Mouse (Mus musculus): ENCODE measurements at regions not wholly inside any gene's neighbourhood (a gene's known extent, or its start where the extent isn't known, plus 50 kb on each side); places are given as distances from the start of the nearest gene placed in this dataset.

- no peak overlapping the region for H3K4me3 ChIP-seq (replicated peaks)
- no peaks in the 10 kb centered on the region for H3K36me3 ChIP-seq
- H3K4me1 ChIP-seq = 0 out of 2 replicates have a peak, but pooled peaks cover 4% of the 10 kb centered on the region
- no peaks in the 10 kb centered on the region for H3K27me3 ChIP-seq (replicated peaks)
- no peak overlapping the region for H3K9ac ChIP-seq (replicated peaks)
- H3K27ac ChIP-seq (replicated peaks) = no peak overlapping the region
- H3K4me2 ChIP-seq = no peak overlapping the region
- no peak for ATAC-seq (ENCODE audit: low FRiP score)
- H3K9me3 ChIP-seq (replicated peaks) = no peaks in the 10 kb centered on the region
These were observed 436.4 kb upstream of the B3galt2 start for GRCm38 (mm10) chr1:143204070-143204469.

DNA sequence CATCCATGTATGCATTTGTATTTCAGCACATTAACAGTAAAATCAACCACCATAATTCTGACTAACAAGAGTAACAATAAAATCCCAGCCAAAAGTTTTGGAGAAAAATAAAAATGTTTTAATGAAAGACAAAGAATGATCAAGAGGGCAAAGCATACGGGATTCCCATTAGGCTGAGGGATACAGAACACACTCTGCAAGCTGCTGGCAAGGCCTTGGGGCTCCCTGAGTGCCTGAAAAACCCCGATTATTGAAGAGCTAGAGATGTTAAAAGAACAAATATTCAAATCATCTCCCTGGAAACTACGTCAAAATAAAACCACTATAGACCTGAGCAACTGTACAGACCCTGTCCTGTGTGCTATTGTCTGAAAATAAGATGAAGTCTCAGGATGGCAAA is 433.5 kb upstream of the B3galt2 start:
- no peak overlapping the region for H3K4me2 ChIP-seq
- no peaks in the 10 kb centered on the region for H3K9me3 ChIP-seq (replicated peaks)
- 80% methylated on average over 3 of the region's 3 CpGs for WGBS
- H3K27ac ChIP-seq (replicated peaks) = no peak overlapping the region
- 0 out of 2 replicates have a peak, but pooled peaks cover 4% of the 10 kb centered on the region for H3K4me1 ChIP-seq
- H3K9ac ChIP-seq (replicated peaks) = no peak overlapping the region
- H3K4me3 ChIP-seq (replicated peaks) = no peak overlapping the region
- ATAC-seq (ENCODE audit: low FRiP score) = no peak
- no peaks in the 10 kb centered on the region for H3K36me3 ChIP-seq
- no peaks in the 10 kb centered on the region for H3K27me3 ChIP-seq (replicated peaks)

DNA sequence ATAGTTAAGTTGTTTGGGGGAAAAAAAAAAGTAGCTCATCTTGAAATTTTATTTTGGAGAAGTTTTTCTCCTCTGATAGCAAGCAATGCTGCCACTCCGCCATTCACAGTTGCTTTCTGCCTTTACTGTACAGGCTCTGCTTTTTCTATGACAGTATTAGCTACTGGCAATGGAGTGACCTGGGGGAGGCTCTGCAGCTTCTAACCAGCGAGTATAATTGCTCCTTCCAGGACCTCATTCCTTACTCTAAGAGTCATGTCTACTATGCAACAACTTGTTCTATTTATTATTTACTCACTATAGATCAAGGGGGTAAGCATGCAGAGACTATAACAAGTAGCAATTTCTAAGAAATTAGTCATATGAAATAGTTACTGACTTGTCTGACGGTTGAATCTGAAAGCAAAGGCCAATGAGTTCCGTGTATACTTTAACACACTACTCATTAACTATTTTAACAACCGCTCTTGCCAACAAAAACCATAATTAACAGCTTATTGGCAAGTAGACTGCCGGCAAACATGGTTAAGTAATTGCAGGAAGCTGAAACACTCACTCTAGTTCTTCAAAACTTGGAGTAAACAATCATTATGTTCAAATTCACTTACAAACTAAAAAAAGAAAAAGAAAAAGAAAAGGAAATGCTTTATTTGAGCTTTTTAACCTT is 432.9 kb upstream of the B3galt2 start:
- Histone ChIP-seq H3K27ac (replicated peaks) (no peak overlapping the region), H3K4me1 (0 out of 2 replicates have a peak, but pooled peaks cover 4% of the 10 kb centered on the region), H3K9me3 (replicated peaks) (no peaks in the 10 kb centered on the region), H3K27me3 (replicated peaks) (no peaks in the 10 kb centered on the region), H3K36me3 (no peaks in the 10 kb centered on the region), H3K4me3 (replicated peaks) (no peak overlapping the region), H3K9ac (replicated peaks) (no peak overlapping the region), H3K4me2 (no peak overlapping the region)
- 86% methylated on average over 6 of the region's 6 CpGs for WGBS
- no peak for ATAC-seq (ENCODE audit: low FRiP score)

DNA sequence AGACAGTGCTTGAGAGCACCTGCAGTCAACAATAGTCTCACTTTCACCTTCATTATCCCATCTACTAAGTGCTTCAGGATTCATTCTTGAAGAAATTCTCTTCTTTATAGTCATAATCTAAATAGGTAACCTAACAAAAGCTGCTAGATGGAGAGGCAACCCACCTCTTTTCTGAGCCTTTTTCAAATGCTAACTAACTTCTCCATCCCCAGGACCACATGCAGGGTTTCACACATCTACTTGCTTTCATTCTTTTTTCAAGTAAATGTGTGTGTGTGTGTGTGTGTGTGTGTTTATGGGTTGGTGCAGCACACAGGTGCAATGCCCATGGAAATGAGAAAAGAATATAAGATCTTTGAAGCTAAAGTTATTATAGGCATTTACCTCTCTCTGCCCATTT is 423.1 kb upstream of the B3galt2 start:
- peaks cover 3% of the 10 kb centered on the region; the same call in 1 of the 2 replicates for H3K9me3 ChIP-seq (replicated peaks)
- no peaks in the 10 kb centered on the region for H3K27me3 ChIP-seq (replicated peaks)
- H3K4me2 ChIP-seq = no peak overlapping the region
- no peak overlapping the region for H3K4me3 ChIP-seq (replicated peaks)
- no peaks in the 10 kb centered on the region for H3K36me3 ChIP-seq
- no peak overlapping the region for H3K27ac ChIP-seq (replicated peaks)
- H3K4me1 ChIP-seq = no peaks in the 10 kb centered on the region
- H3K9ac ChIP-seq (replicated peaks) = no peak overlapping the region
- ATAC-seq (ENCODE audit: low FRiP score) = no peak

DNA sequence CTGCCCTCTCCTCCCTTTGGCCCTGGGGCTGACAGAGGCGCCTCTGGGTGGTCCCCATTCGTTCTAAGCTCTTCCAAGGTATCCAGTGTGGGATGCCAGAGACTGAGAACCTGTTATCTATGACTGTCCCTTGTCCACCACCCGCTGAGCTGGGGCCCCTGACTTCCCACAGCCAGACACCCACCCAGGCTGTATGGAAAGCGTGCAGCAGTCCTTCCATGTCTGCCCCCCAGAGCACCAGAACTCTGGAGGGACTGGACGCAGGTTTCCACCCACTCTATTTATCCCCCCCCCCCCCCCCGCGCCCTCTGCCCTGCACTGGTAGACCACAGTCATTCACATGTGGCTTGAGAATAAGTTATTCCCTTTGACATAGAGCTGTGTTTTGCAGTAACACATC is 408.5 kb upstream of the B3galt2 start:
- 86% methylated on average over 6 of the region's 7 CpGs for WGBS
- H3K36me3 ChIP-seq = no peaks in the 10 kb centered on the region
- H3K9ac ChIP-seq (replicated peaks) = no peak overlapping the region
- no peak overlapping the region for H3K4me2 ChIP-seq
- ATAC-seq (ENCODE audit: low FRiP score) = no peak
- H3K27ac ChIP-seq (replicated peaks) = no peak overlapping the region
- no peak overlapping the region for H3K4me3 ChIP-seq (replicated peaks)
- no peaks in the 10 kb centered on the region for H3K27me3 ChIP-seq (replicated peaks)
- H3K9me3 ChIP-seq (replicated peaks) = no peaks in the 10 kb centered on the region
- H3K4me1 ChIP-seq = no peaks in the 10 kb centered on the region

DNA sequence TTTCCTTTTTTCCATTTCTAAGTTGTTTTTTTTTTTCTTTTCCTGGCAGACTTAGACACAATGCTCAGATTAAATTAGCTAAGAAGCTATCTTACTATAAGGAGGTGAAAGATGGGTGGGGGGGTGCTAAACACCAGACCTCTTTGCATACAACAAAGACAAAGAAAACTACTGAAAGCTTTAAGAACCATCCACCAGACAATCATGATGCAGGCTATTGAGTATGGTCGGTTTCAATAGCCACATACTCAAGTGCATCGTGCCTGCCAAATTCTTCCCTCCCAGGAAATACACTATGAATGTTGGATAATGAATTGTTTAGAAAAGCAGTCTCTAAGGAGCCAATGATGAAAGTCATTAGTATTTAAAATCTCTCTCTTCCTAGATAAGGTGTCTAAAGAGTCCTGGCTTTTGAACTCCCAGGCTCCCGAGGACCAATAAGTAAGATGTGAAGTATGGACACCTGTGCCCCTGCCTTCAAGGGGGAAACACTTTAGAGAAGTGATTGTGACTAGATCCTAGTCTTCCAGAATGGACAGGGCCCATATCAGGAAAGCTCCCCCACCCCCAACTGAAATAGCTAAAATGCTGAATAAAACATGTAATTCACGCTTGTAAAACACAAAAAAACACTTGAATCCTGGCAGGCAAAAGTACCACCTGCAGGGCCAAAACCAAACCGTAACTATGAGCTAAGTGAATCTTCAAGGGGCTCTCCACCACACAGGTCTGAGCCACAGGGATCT is 381.8 kb upstream of the B3galt2 start:
- Histone ChIP-seq H3K4me1 (no peaks in the 10 kb centered on the region), H3K4me3 (replicated peaks) (no peak overlapping the region), H3K27ac (replicated peaks) (no peak overlapping the region; the same call in 1 of the 2 replicates), H3K9ac (replicated peaks) (no peak overlapping the region), H3K4me2 (no peak overlapping the region), H3K27me3 (replicated peaks) (no peaks in the 10 kb centered on the region), H3K9me3 (replicated peaks) (no peaks in the 10 kb centered on the region), H3K36me3 (no peaks in the 10 kb centered on the region)
- 67% methylated on average over 5 of the region's 5 CpGs for WGBS
- ATAC-seq (ENCODE audit: low FRiP score) = no peak

DNA sequence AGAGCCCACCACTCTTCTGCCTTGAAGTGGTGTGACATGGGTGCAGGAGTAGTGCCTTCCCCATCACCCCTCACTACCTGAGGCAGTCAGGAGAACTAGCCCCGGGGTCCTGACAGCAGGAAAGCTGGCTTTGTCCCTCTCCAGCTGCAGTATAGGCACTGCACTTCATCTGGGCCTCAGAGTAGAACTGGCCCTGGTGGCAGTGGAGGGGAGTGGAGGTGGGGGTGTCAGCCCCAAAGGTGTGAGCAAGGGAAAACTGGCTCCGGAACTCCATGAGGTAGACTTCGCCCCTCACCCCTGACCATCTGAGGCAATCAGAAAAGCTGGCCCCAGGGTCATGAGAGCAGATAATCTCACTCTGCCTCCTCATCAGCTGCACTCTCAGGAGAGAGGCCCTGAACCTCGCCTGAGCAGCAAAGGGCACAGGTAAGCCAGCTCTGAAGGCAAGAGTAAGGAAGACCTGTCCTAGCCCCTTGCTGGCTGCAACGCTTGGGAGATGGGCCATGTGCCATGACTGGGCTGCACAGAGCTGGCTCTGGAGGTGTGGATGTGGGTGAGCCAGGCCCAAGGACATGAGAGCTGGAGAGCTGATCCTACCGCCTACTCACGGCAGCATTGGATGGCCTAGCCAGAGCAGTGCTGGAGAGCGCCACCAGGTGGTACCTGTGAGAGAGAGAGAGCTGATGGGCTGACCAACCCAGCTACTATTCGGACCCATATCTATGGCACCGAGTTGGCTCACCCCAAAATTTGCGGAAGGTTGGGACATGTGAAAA is 377.0 kb upstream of the B3galt2 start:
- Histone ChIP-seq H3K27ac (replicated peaks) (no peak overlapping the region), H3K27me3 (replicated peaks) (no peaks in the 10 kb centered on the region), H3K36me3 (no peaks in the 10 kb centered on the region), H3K4me1 (no peaks in the 10 kb centered on the region), H3K9me3 (replicated peaks) (no peaks in the 10 kb centered on the region), H3K9ac (replicated peaks) (no peak overlapping the region), H3K4me3 (replicated peaks) (no peak overlapping the region), H3K4me2 (no peak overlapping the region)
- ATAC-seq (ENCODE audit: low FRiP score) = no peak; the same call in 1 of the 2 replicates
- WGBS = 84% methylated on average over 11 of the region's 11 CpGs

DNA sequence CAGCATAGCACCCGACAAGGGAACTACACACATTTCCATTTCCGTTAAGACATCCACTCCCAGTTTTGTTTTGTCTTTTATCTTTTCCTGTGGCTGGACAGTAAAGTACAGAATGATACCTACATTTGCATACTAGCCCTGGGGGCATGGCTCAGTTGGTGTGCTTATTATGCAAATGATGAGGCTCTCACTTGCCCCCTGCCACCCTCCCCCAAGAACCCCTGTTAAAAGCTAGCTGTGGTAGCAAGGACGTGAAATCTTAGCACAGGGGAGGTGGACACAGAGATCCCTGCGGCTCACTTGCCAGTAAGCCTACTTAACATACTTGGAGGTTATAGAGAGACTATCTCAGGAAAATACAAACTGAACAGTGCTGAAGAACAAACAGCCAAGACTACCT is 375.2 kb upstream of the B3galt2 start:
- Histone ChIP-seq H3K9me3 (replicated peaks) (no peaks in the 10 kb centered on the region), H3K27me3 (replicated peaks) (no peaks in the 10 kb centered on the region), H3K4me1 (no peaks in the 10 kb centered on the region), H3K9ac (replicated peaks) (no peak overlapping the region), H3K4me3 (replicated peaks) (no peak overlapping the region), H3K4me2 (no peak overlapping the region), H3K27ac (replicated peaks) (no peak overlapping the region), H3K36me3 (no peaks in the 10 kb centered on the region)
- 45% methylated on average over 4 of the region's 4 CpGs for WGBS
- ATAC-seq (ENCODE audit: low FRiP score) = no peak

DNA sequence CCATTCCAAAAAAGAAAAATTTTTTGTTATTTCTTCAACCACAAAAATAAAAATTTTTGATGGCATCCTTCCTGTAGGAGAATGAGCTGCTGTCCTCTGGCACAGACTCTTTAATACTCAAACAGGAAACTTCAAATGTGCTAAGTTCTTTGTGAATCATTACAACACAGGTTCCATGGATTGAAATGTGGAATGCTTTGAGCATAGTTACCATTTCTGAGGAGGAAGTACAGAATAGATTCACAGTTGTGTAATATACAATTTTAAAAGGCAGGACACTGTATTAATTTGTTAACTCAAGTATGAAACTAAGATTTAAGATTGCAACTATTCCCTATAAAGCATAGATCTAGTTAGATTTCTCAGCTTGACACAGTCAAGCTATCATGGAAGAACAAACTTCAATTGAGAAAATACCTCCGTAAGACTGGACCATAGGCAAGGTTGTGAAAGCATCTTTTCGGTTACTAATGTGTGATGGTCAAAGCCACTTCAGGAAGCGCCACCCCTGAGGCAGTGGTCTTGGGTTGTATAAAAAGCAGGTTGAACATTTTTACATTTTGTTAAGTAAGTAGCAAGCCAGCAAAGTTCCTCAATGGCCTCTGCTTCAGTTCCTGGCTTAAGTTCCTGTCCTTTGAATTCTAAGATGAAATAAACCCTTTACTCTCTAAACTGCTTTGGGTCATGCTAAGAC is 354.0 kb upstream of the B3galt2 start:
- Histone ChIP-seq H3K9me3 (replicated peaks) (no peaks in the 10 kb centered on the region), H3K4me1 (no peaks in the 10 kb centered on the region), H3K4me2 (no peak overlapping the region), H3K27ac (replicated peaks) (no peak overlapping the region), H3K36me3 (no peaks in the 10 kb centered on the region), H3K27me3 (replicated peaks) (no peaks in the 10 kb centered on the region), H3K9ac (replicated peaks) (no peak overlapping the region), H3K4me3 (replicated peaks) (no peak overlapping the region)
- WGBS = 92% methylated on average over 3 of the region's 3 CpGs
- ATAC-seq (ENCODE audit: low FRiP score) = no peak

DNA sequence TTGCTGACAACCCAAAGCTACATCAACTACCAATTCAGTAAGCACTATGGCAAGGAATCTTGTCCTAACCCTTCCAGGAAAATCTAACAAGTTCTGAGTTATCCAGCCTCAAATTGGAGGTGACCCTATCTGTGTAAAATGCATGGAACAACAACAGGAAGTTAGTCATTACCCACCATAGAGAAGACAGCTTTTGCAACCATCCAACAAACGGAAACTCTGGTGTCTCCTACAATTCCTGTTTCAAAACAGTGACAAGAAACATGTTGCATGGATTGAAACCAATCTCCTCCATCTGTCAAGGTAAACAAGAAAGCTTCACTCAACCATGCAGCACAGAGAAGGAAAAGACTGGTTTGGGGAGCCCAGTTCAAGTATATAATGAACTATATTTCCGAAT is 353.0 kb upstream of the B3galt2 start:
- no peak overlapping the region for H3K4me3 ChIP-seq (replicated peaks)
- H3K4me1 ChIP-seq = no peaks in the 10 kb centered on the region
- no peak overlapping the region for H3K4me2 ChIP-seq
- no peaks in the 10 kb centered on the region for H3K27me3 ChIP-seq (replicated peaks)
- H3K9me3 ChIP-seq (replicated peaks) = no peaks in the 10 kb centered on the region
- ATAC-seq (ENCODE audit: low FRiP score) = no peak
- no peak overlapping the region for H3K9ac ChIP-seq (replicated peaks)
- no peak overlapping the region for H3K27ac ChIP-seq (replicated peaks)
- no peaks in the 10 kb centered on the region for H3K36me3 ChIP-seq
- 86% methylated on average over 2 of the region's 2 CpGs for WGBS

DNA sequence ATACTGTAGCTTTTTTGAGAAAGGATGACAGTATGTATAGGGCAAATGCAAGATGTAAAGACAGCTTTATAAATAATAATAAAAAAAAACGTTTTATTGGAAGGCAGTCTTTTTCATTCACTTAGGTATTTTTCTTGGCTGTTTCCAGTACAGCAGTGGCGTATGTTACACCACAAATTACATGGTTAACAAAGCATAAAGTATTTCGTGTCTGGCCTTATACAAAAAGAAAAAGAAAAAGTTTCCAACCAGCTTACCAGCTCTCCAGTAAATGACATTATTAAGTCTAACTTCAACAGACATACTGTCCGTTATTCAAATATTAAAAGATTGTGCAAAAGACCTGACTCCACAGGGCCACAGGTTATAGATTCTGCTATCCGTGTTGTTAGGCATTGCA is 343.9 kb upstream of the B3galt2 start:
- no peaks in the 10 kb centered on the region for H3K27me3 ChIP-seq (replicated peaks)
- H3K9ac ChIP-seq (replicated peaks) = no peak overlapping the region
- H3K9me3 ChIP-seq (replicated peaks) = no peaks in the 10 kb centered on the region
- no peak overlapping the region for H3K27ac ChIP-seq (replicated peaks)
- WGBS = 76% methylated on average over 5 of the region's 5 CpGs
- ATAC-seq (ENCODE audit: low FRiP score) = no peak
- H3K36me3 ChIP-seq = no peaks in the 10 kb centered on the region
- H3K4me2 ChIP-seq = no peak overlapping the region
- no peaks in the 10 kb centered on the region for H3K4me1 ChIP-seq
- no peak overlapping the region for H3K4me3 ChIP-seq (replicated peaks)

Data from neural tube, embryonic 15.5 days (tissue).